Mouse (Mus musculus) hematopoietic stem cell, adult 5-6 weeks (primary cell): ENCODE results near the gene Ctrb1. TPM values are rescaled to one million over a fixed set of nuclear protein-coding genes. Genes with fewer than 3 reads are reported as not detected.
A peak's percentile ranks its signal among the peaks of the same experiment; 100 is the strongest.

Source experiments
- ATAC-seq, 2 experiments: fragments of 125-278 bp in 1 of 2; replicated peaks in 1 of 2; 2 replicates each; pipeline ENCODE4 v1.8.0; 2016 to 2017; ENCODE audit warnings: inconsistent platforms in 2 of 2, mild to moderate bottlenecking in 2 of 2, moderate number of reproducible peaks in 2 of 2, low read depth in 1 of 2, moderate TSS enrichment in 1 of 2; ENCODE audit not compliant: low FRiP score in 2 of 2, poor library complexity in 2 of 2, severe bottlenecking in 2 of 2, insufficient read depth in 1 of 2, low TSS enrichment in 1 of 2
- total RNA-seq: library from RNA; stranded (forward); fragments of 172-1452, 232-1000 nt; gene quantifications from 2 replicates; pipeline ENCODE4 v1.2.3, GENCODE M21; 2017

Ctrb1 gene
- total RNA-seq, result not detected in 2 replicates

- no peak for ATAC-seq
Observed at GRCm38 (mm10) chr8:111690960-111691445, at the start of gene Ctrb1. TSS of gene Ctrb1 (minus strand) at chr8:111691010.

GRCm38 (mm10) chr8:111740301-111740711 lies 49.5 kb upstream of the Ctrb1 start:
- ATAC-seq, result no peak

GRCm38 (mm10) chr8:111739604-111740003 lies 48.8 kb upstream of the Ctrb1 start:
- ATAC-seq, result peak; percentile 32 to 34; a peak in 3 of 4 replicates

GRCm38 (mm10) chr8:111738867-111739266 lies 48.1 kb upstream of the Ctrb1 start:
- no peak for ATAC-seq

- ATAC-seq, result no peak
Observed at GRCm38 (mm10) chr8:111736321-111736720, 45.5 kb upstream of the Ctrb1 start.

GRCm38 (mm10) chr8:111735791-111736190 lies 45.0 kb upstream of the Ctrb1 start:
- no peak for ATAC-seq

- ATAC-seq, result no peak
Observed at GRCm38 (mm10) chr8:111735335-111735761, 44.5 kb upstream of the Ctrb1 start.

GRCm38 (mm10) chr8:111734244-111734960 lies 43.6 kb upstream of the Ctrb1 start:
- no peak for ATAC-seq

- no peak for ATAC-seq
Observed at GRCm38 (mm10) chr8:111733581-111734243, 42.9 kb upstream of the Ctrb1 start.

- ATAC-seq, result no peak
Observed at GRCm38 (mm10) chr8:111732406-111733085, 41.7 kb upstream of the Ctrb1 start.

- ATAC-seq, result peak; percentile 93 to 94
Observed at GRCm38 (mm10) chr8:111732004-111732403, 41.2 kb upstream of the Ctrb1 start.

GRCm38 (mm10) chr8:111731231-111731977 lies 40.6 kb upstream of the Ctrb1 start:
- no peak for ATAC-seq

GRCm38 (mm10) chr8:111729233-111730170 lies 38.7 kb upstream of the Ctrb1 start:
- no peak for ATAC-seq

- ATAC-seq, result no peak
Observed at GRCm38 (mm10) chr8:111728481-111728880, 37.7 kb upstream of the Ctrb1 start.

- ATAC-seq, result no peak
Observed at GRCm38 (mm10) chr8:111727553-111727952, 36.7 kb upstream of the Ctrb1 start.

- peak; percentile 17 to 36; a peak in 1 of 4 replicates for ATAC-seq
Observed at GRCm38 (mm10) chr8:111726102-111726900, 35.5 kb upstream of the Ctrb1 start.
